ENCODE assay signal across 20 mouse cellular contexts in genomic region chr11:61638764-61639536, GRCm38 (mm10). TPM values are rescaled to one million over a fixed set of nuclear protein-coding genes. Genes with fewer than 3 reads are reported as not detected.
DNase-seq lines count a peak whose midpoint lies in the region; ATAC-seq lines count a peak whose summit lies in the region.
"Had no signal": no experiment of that assay in that cellular context is flagged by ENCODE, and none has a peak within 500 bp of the region (broad histone marks: within the 10 kb centered on the region; RNA-seq: fewer than 3 reads in every experiment).

No protein-coding gene starts in this region.

- H3K36me3 ChIP-seq in hindbrain, embryonic 10.5 days, result no peaks in the 10 kb centered on the region
- H3K36me3 ChIP-seq in intestine, embryonic 15.5 days, result no peaks in the 10 kb centered on the region
- H3K36me3 ChIP-seq: embryonic facial prominence, embryonic 10.5 days; hindbrain, embryonic 13.5 days; limb, embryonic 15.5 days had no signal

- no peak overlapping the region for H3K4me3 ChIP-seq in hindbrain, embryonic 10.5 days
- H3K4me3 ChIP-seq in intestine, embryonic 15.5 days (replicated peaks), result no peak overlapping the region
- H3K4me3 ChIP-seq: embryonic facial prominence, embryonic 10.5 days; hindbrain, embryonic 13.5 days; limb, embryonic 15.5 days had no signal

- 80% methylated on average over 12 of the region's 12 CpGs for WGBS in hindbrain, embryonic 10.5 days
- 72% methylated on average over 12 of the region's 12 CpGs for WGBS in intestine, embryonic 15.5 days

- H3K4me1 ChIP-seq in hindbrain, embryonic 10.5 days (replicated peaks), result no peaks in the 10 kb centered on the region
- H3K4me1 ChIP-seq in intestine, embryonic 15.5 days (replicated peaks), result no peaks in the 10 kb centered on the region
- H3K4me1 ChIP-seq: embryonic facial prominence, embryonic 10.5 days; hindbrain, embryonic 13.5 days had no signal

- peaks cover 5% of the 10 kb centered on the region; the same call in 1 of the 2 replicates for H3K27me3 ChIP-seq in hindbrain, embryonic 10.5 days (ENCODE audit: insufficient read depth, poor library complexity, severe bottlenecking)
- H3K27me3 ChIP-seq in intestine, embryonic 15.5 days (replicated peaks), result no peaks in the 10 kb centered on the region
- H3K27me3 ChIP-seq: limb, embryonic 15.5 days had no signal

- DNase-seq in adrenal gland, postnatal 14 days, result peak; percentile 30
- no peak for DNase-seq in adrenal gland, postnatal 25 days
- DNase-seq in spleen, postnatal 36 days (ENCODE audit: low spot score in 2 of 2), result peak; percentile 82 to 85
- peak; percentile 39 to 47 for DNase-seq in thymus, postnatal 36 days
- DNase-seq in hindbrain, embryonic 10.5 days (ENCODE audit: low spot score), result no peak
- DNase-seq in lung, postnatal 25 days (ENCODE audit: low spot score), result no peak
- DNase-seq: adrenal gland, postnatal 36 days; cerebellum, adult 2 months; heart, postnatal 14 days; lung, adult 18-20 months; lung, postnatal 4 days; right cerebral cortex, adult 18-20 months had no signal

- peak; percentile 67 for ATAC-seq in activated CD4-positive, CD25-positive, alpha-beta regulatory T cell, adult 4 months
- ATAC-seq in intestine, embryonic 15.5 days, result no peak
- ATAC-seq: intestine, postnatal 0 days; midbrain, embryonic 16.5 days had no signal

- no peak overlapping the region for H3K9ac ChIP-seq in intestine, embryonic 15.5 days
- H3K9ac ChIP-seq: hindbrain, embryonic 13.5 days; limb, embryonic 15.5 days had no signal

- H3K4me2 ChIP-seq in intestine, embryonic 15.5 days (replicated peaks), result no peak overlapping the region
- H3K4me2 ChIP-seq: heart, embryonic 11.5 days; hindbrain, embryonic 13.5 days; limb, embryonic 15.5 days had no signal

- no peaks in the 10 kb centered on the region for H3K9me3 ChIP-seq in hindbrain, embryonic 10.5 days
- no peaks in the 10 kb centered on the region for H3K9me3 ChIP-seq in intestine, embryonic 15.5 days
- H3K9me3 ChIP-seq: embryonic facial prominence, embryonic 10.5 days; hindbrain, embryonic 13.5 days; limb, embryonic 15.5 days had no signal

- H3K27ac ChIP-seq in hindbrain, embryonic 10.5 days, result no peak overlapping the region
- H3K27ac ChIP-seq in intestine, embryonic 15.5 days, result no peak overlapping the region
- H3K27ac ChIP-seq: embryonic facial prominence, embryonic 10.5 days; hindbrain, embryonic 13.5 days; limb, embryonic 15.5 days had no signal

RNA-seq across cellular contexts. Expression of gene Grap, which starts 14.1 kb away (rescaled TPM):
- 12.3 and 27.0 TPM in 2 replicates for total RNA-seq in adrenal gland, postnatal 14 days (2021)
- 9.4 and 10.9 TPM in 2 replicates for total RNA-seq in adrenal gland, postnatal 25 days (2021)
- 100 to 1,000 TPM; 171 to 177 TPM for polyA plus RNA-seq in activated CD4-positive, CD25-positive, alpha-beta regulatory T cell, adult 4 months (2017; shearing (Covaris generic))
- 7.8 and 8.6 TPM in 2 replicates for polyA plus RNA-seq in hindbrain, embryonic 10.5 days (2016; fragmentation: Nextera tagmentation; extraction: Ambion mirVana)
- polyA plus RNA-seq in intestine, embryonic 15.5 days (2015; fragmentation: Nextera tagmentation; extraction: Ambion mirVana), result 7.1 and 7.6 TPM in 2 replicates

RNA-seq across cellular contexts. Expression of gene Fam83g, which starts 44.9 kb away (rescaled TPM):
- 0.85 and 1.1 TPM in 2 replicates for total RNA-seq in adrenal gland, postnatal 14 days (2021)
- 1.6 and 2.7 TPM in 2 replicates for total RNA-seq in adrenal gland, postnatal 25 days (2021)
- polyA plus RNA-seq in activated CD4-positive, CD25-positive, alpha-beta regulatory T cell, adult 4 months (2017; shearing (Covaris generic)), result under 1 TPM; 0.24 to 0.40 TPM
- polyA plus RNA-seq in hindbrain, embryonic 10.5 days (2016; fragmentation: Nextera tagmentation; extraction: Ambion mirVana), result 0.68 and 1.8 TPM in 2 replicates
- polyA plus RNA-seq in intestine, embryonic 15.5 days (2015; fragmentation: Nextera tagmentation; extraction: Ambion mirVana), result 7.4 and 7.9 TPM in 2 replicates

RNA-seq across cellular contexts. Expression of gene Epn2, which starts 59.5 kb away (rescaled TPM):
- 35.2 and 38.7 TPM in 2 replicates for total RNA-seq in adrenal gland, postnatal 14 days (2021)
- total RNA-seq in adrenal gland, postnatal 25 days (2021), result 26.0 and 30.5 TPM in 2 replicates
- under 1 TPM; 0.33 to 0.40 TPM for polyA plus RNA-seq in activated CD4-positive, CD25-positive, alpha-beta regulatory T cell, adult 4 months (2017; shearing (Covaris generic))
- 23.3 and 25.7 TPM in 2 replicates for polyA plus RNA-seq in hindbrain, embryonic 10.5 days (2016; fragmentation: Nextera tagmentation; extraction: Ambion mirVana)
- polyA plus RNA-seq in intestine, embryonic 15.5 days (2015; fragmentation: Nextera tagmentation; extraction: Ambion mirVana), result 13.1 and 19.4 TPM in 2 replicates

Comparison
In these comparisons a context has a peak if more than half of its experiments do, and no peak if none do; other contexts are left out.
1. DNase-seq: peak in adrenal gland, postnatal 14 days (single experiment), spleen, postnatal 36 days (2 of 2) and thymus, postnatal 36 days (2 of 2); none in adrenal gland, postnatal 25 days (single experiment), hindbrain, embryonic 10.5 days (single experiment) and lung, postnatal 25 days (single experiment).
2. RNA of gene Grap, which starts 14.1 kb away (polyA plus RNA-seq): 171 to 177 TPM in activated CD4-positive, CD25-positive, alpha-beta regulatory T cell, adult 4 months; 7.8 to 8.6 TPM in hindbrain, embryonic 10.5 days and 7.1 to 7.6 TPM in intestine, embryonic 15.5 days; every median in the first group is over 10 times any median in the second.
3. RNA of gene Epn2, which starts 59.5 kb away (polyA plus RNA-seq): 23.3 to 25.7 TPM in hindbrain, embryonic 10.5 days and 13.1 to 19.4 TPM in intestine, embryonic 15.5 days; 0.33 to 0.40 TPM in activated CD4-positive, CD25-positive, alpha-beta regulatory T cell, adult 4 months; every median in the first group is over 10 times any median in the second.